Mouse (Mus musculus): ENCODE results near the gene Dlg5.

- TF ChIP-seq POLR2A (IDR thresholded peaks at IDR 0.05; ENCODE audit: borderline replicate concordance, extremely low read depth, low read depth, low read length) (no peak), CTCF (IDR thresholded peaks at IDR 0.05; ENCODE audit: insufficient read depth, low read length) (no peak)
These were observed 73.9 kb downstream of the Dlg5 start for GRCm38 (mm10) chr14:24171639-24172311.

Data from lung, adult 2 months (tissue).